In the genomic region with DNA sequence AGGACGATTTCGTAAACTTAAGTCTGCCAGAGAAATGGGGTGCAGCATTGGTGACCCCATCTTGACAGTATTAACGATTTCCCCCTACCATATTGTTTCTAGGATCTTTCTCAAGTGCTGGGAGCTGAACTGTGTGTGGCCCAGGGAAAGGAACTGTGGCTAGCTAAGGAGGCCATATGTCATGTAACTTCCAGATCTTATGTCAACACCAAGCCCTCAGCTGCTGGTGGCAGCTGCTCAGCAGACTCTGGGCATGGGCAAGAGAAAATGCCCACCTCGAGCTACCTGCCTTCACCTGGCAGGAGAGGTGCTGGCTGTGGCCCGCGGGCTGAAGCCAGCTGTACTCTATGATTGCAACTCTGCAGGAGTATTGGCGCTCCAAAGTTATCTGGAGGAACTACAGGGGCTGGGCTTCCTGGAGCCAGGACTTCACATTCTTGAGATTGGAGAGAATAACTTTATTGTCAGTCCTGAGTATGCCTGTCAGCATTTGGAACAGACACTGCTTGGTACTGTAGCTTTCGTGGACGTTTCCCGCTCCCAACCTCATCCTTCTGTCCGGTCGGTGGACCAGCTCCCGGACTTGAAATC, we compare ENCODE assay signal across 8 mouse cellular contexts. TPM values are rescaled to one million over a fixed set of nuclear protein-coding genes. Genes with fewer than 3 reads are reported as not detected.
A peak's percentile ranks its signal among the peaks of the same experiment; 100 is the strongest.
DNase-seq lines count a peak whose midpoint lies in the region; ATAC-seq and TF ChIP-seq lines count a peak whose summit lies in the region.

No protein-coding gene starts in this region.

- DNase-seq in lung, postnatal 0 days (ENCODE audit: low spot score): peak; percentile 46
- no peak for DNase-seq in lung, postnatal 10 days
- no peak for DNase-seq in embryo, embryonic 9.5 days (ENCODE audit: extremely low spot score)
- no peak for DNase-seq in spleen, postnatal 14 days (ENCODE audit: low spot score in 2 of 2)
- DNase-seq in thymus, postnatal 0 days (ENCODE audit: low spot score): no peak

- peak overlapping the region; percentile 69; the same call in 1 of the 2 replicates for H3K4me3 ChIP-seq in lung, postnatal 0 days (ENCODE audit: low read depth, low read length)
- peak overlapping the region; percentile 71 for H3K4me3 ChIP-seq in embryonic facial prominence, embryonic 15.5 days (replicated peaks)
- H3K4me3 ChIP-seq in intestine, postnatal 0 days (ENCODE audit: low read depth, low read length): peak overlapping the region; percentile 71
- H3K4me3 ChIP-seq in small intestine, adult 2 months (ENCODE audit: low read depth, low read length): peak overlapping the region; percentile 40

- no peak for TF ChIP-seq POLR2A in small intestine, adult 2 months (IDR thresholded peaks at IDR 0.05; ENCODE audit: low read depth, low read length)

- WGBS in lung, postnatal 0 days: 67% methylated on average over 13 of the region's 13 CpGs
- 89% methylated on average over 13 of the region's 13 CpGs for WGBS in embryonic facial prominence, embryonic 15.5 days
- WGBS in intestine, postnatal 0 days: 61% methylated on average over 13 of the region's 13 CpGs
- WGBS in small intestine, adult 2 months: 28% methylated on average over 13 of the region's 13 CpGs

- no peaks in the 10 kb centered on the region for H3K27me3 ChIP-seq in lung, postnatal 0 days (replicated peaks; ENCODE audit: insufficient read depth, low read length)
- H3K27me3 ChIP-seq in embryonic facial prominence, embryonic 15.5 days: no peaks in the 10 kb centered on the region
- no peaks in the 10 kb centered on the region for H3K27me3 ChIP-seq in intestine, postnatal 0 days (replicated peaks; ENCODE audit: control insufficient read depth, insufficient read depth, low read length)
- no peaks in the 10 kb centered on the region for H3K27me3 ChIP-seq in small intestine, adult 2 months (ENCODE audit: control insufficient read depth, insufficient read depth, low read length)

- H3K4me1 ChIP-seq in lung, postnatal 0 days (ENCODE audit: insufficient read depth, low read depth, low read length): peaks cover 11% of the 10 kb centered on the region; the same call in 1 of the 2 replicates
- peaks cover 31% of the 10 kb centered on the region for H3K4me1 ChIP-seq in embryonic facial prominence, embryonic 15.5 days
- H3K4me1 ChIP-seq in intestine, postnatal 0 days (replicated peaks; ENCODE audit: control insufficient read depth, insufficient read depth, low read length): peaks cover 10% of the 10 kb centered on the region; the same call in 1 of the 2 replicates
- peaks cover 29% of the 10 kb centered on the region for H3K4me1 ChIP-seq in small intestine, adult 2 months (ENCODE audit: control insufficient read depth, insufficient read depth, insufficient read length, low read length)

- peak overlapping the region; percentile 87 for H3K4me2 ChIP-seq in lung, postnatal 0 days (replicated peaks; ENCODE audit: low read depth, low read length)
- H3K4me2 ChIP-seq in embryonic facial prominence, embryonic 15.5 days (replicated peaks): peak overlapping the region; percentile 71
- peak overlapping the region; percentile 68 for H3K4me2 ChIP-seq in intestine, postnatal 0 days (replicated peaks; ENCODE audit: low read depth)

- no peak for ATAC-seq in lung, postnatal 0 days
- ATAC-seq in embryonic facial prominence, embryonic 15.5 days (ENCODE audit: insufficient number of reproducible peaks, low FRiP score, low TSS enrichment, low read depth): no peak
- no peak for ATAC-seq in intestine, postnatal 0 days

- no peak for TF ChIP-seq EP300 in lung, postnatal 0 days (IDR thresholded peaks at IDR 0.05)

- H3K9me3 ChIP-seq in lung, postnatal 0 days (ENCODE audit: low read length): no peaks in the 10 kb centered on the region
- no peaks in the 10 kb centered on the region for H3K9me3 ChIP-seq in embryonic facial prominence, embryonic 15.5 days (replicated peaks)
- H3K9me3 ChIP-seq in intestine, postnatal 0 days (ENCODE audit: control insufficient read depth): no peaks in the 10 kb centered on the region

- H3K9ac ChIP-seq in lung, postnatal 0 days (replicated peaks; ENCODE audit: low read depth): peak overlapping the region; percentile 39; the same call in 1 of the 2 replicates
- peak overlapping the region; percentile 68; the same call in 1 of the 2 replicates for H3K9ac ChIP-seq in embryonic facial prominence, embryonic 15.5 days
- peak overlapping the region; percentile 45 for H3K9ac ChIP-seq in intestine, postnatal 0 days (ENCODE audit: low read depth, low read length)

- H3K36me3 ChIP-seq in lung, postnatal 0 days (ENCODE audit: insufficient read depth, low read length): no peaks in the 10 kb centered on the region
- H3K36me3 ChIP-seq in embryonic facial prominence, embryonic 15.5 days: no peaks in the 10 kb centered on the region
- H3K36me3 ChIP-seq in intestine, postnatal 0 days (ENCODE audit: control insufficient read depth, insufficient read depth): no peaks in the 10 kb centered on the region; the same call in 1 of the 2 replicates
- peaks cover 9% of the 10 kb centered on the region for H3K36me3 ChIP-seq in small intestine, adult 2 months (ENCODE audit: control insufficient read depth, insufficient read depth, low read length)

- no peak for TF ChIP-seq CTCF in lung, postnatal 0 days (IDR thresholded peaks at IDR 0.05)
- TF ChIP-seq CTCF in intestine, postnatal 0 days (IDR thresholded peaks at IDR 0.05; ENCODE audit: low read depth): no peak
- TF ChIP-seq CTCF in small intestine, adult 2 months (IDR thresholded peaks at IDR 0.05; ENCODE audit: extremely low read depth, insufficient read length, insufficient replicate concordance, low read depth, low read length): no peak

- peak overlapping the region; percentile 82 for H3K27ac ChIP-seq in lung, postnatal 0 days (ENCODE audit: low read length)
- H3K27ac ChIP-seq in embryonic facial prominence, embryonic 15.5 days (replicated peaks): peak overlapping the region; percentile 87; the same call in 1 of the 2 replicates
- peak overlapping the region; percentile 54 for H3K27ac ChIP-seq in intestine, postnatal 0 days (ENCODE audit: low read depth, low read length)
- peak overlapping the region; percentile 88 for H3K27ac ChIP-seq in small intestine, adult 2 months (ENCODE audit: insufficient read depth, low read depth, low read length)

RNA-seq across cellular contexts. Expression of gene A130010J15Rik, which starts 6.4 kb away (rescaled TPM):
- 8.3 and 8.4 TPM in 2 replicates for polyA plus RNA-seq in lung, postnatal 0 days (2015; fragmentation: Nextera tagmentation; extraction: Ambion mirVana)
- 15.3 and 15.9 TPM in 2 replicates for polyA plus RNA-seq in embryonic facial prominence, embryonic 15.5 days (2015; fragmentation: Nextera tagmentation; extraction: Ambion mirVana)
- 7.2 and 8.0 TPM in 2 replicates for polyA plus RNA-seq in intestine, postnatal 0 days (2015; fragmentation: Nextera tagmentation; extraction: Ambion mirVana)
- 1.6 and 2.0 TPM in 2 replicates for polyA plus RNA-seq in small intestine, adult 2 months (2012; rRNA removed)
- polyA plus RNA-seq in thymus, postnatal 0 days (2015; fragmentation: Nextera tagmentation; extraction: Ambion mirVana): 13.7 and 14.4 TPM in 2 replicates

RNA-seq across cellular contexts. Expression of gene Irf6, which starts 21.3 kb away (rescaled TPM):
- 14.3 and 17.0 TPM in 2 replicates for polyA plus RNA-seq in lung, postnatal 0 days (2015; fragmentation: Nextera tagmentation; extraction: Ambion mirVana)
- 51.2 and 56.7 TPM in 2 replicates for polyA plus RNA-seq in embryonic facial prominence, embryonic 15.5 days (2015; fragmentation: Nextera tagmentation; extraction: Ambion mirVana)
- 47.8 and 48.3 TPM in 2 replicates for polyA plus RNA-seq in intestine, postnatal 0 days (2015; fragmentation: Nextera tagmentation; extraction: Ambion mirVana)
- 43.4 and 141 TPM in 2 replicates for polyA plus RNA-seq in small intestine, adult 2 months (2012; rRNA removed)
- polyA plus RNA-seq in thymus, postnatal 0 days (2015; fragmentation: Nextera tagmentation; extraction: Ambion mirVana): 9.4 and 10.0 TPM in 2 replicates

RNA-seq across cellular contexts. Expression of gene Traf3ip3, which starts 27.3 kb away (rescaled TPM):
- 3.0 and 3.6 TPM in 2 replicates for polyA plus RNA-seq in lung, postnatal 0 days (2015; fragmentation: Nextera tagmentation; extraction: Ambion mirVana)
- polyA plus RNA-seq in embryonic facial prominence, embryonic 15.5 days (2015; fragmentation: Nextera tagmentation; extraction: Ambion mirVana): 23.6 and 31.4 TPM in 2 replicates
- polyA plus RNA-seq in intestine, postnatal 0 days (2015; fragmentation: Nextera tagmentation; extraction: Ambion mirVana): 2.5 and 3.2 TPM in 2 replicates
- polyA plus RNA-seq in small intestine, adult 2 months (2012; rRNA removed): 2.6 and 4.6 TPM in 2 replicates
- 193 and 196 TPM in 2 replicates for polyA plus RNA-seq in thymus, postnatal 0 days (2015; fragmentation: Nextera tagmentation; extraction: Ambion mirVana)

RNA-seq across cellular contexts. Expression of gene Lamb3, which starts 33.3 kb away (rescaled TPM):
- polyA plus RNA-seq in lung, postnatal 0 days (2015; fragmentation: Nextera tagmentation; extraction: Ambion mirVana): 62.8 and 63.1 TPM in 2 replicates
- polyA plus RNA-seq in embryonic facial prominence, embryonic 15.5 days (2015; fragmentation: Nextera tagmentation; extraction: Ambion mirVana): 17.9 and 20.1 TPM in 2 replicates
- polyA plus RNA-seq in intestine, postnatal 0 days (2015; fragmentation: Nextera tagmentation; extraction: Ambion mirVana): 1.7 and 2.5 TPM in 2 replicates
- polyA plus RNA-seq in small intestine, adult 2 months (2012; rRNA removed): 13.9 and 21.7 TPM in 2 replicates
- 21.1 and 22.2 TPM in 2 replicates for polyA plus RNA-seq in thymus, postnatal 0 days (2015; fragmentation: Nextera tagmentation; extraction: Ambion mirVana)

RNA-seq across cellular contexts. Expression of gene Diexf, which starts 44.2 kb away (rescaled TPM):
- polyA plus RNA-seq in lung, postnatal 0 days (2015; fragmentation: Nextera tagmentation; extraction: Ambion mirVana): 2.5 and 2.9 TPM in 2 replicates
- 8.2 and 8.6 TPM in 2 replicates for polyA plus RNA-seq in embryonic facial prominence, embryonic 15.5 days (2015; fragmentation: Nextera tagmentation; extraction: Ambion mirVana)
- polyA plus RNA-seq in intestine, postnatal 0 days (2015; fragmentation: Nextera tagmentation; extraction: Ambion mirVana): 1.7 and 1.8 TPM in 2 replicates
- 3.1 and 5.5 TPM in 2 replicates for polyA plus RNA-seq in small intestine, adult 2 months (2012; rRNA removed)
- polyA plus RNA-seq in thymus, postnatal 0 days (2015; fragmentation: Nextera tagmentation; extraction: Ambion mirVana): 10.2 and 12.9 TPM in 2 replicates
